Mouse (Mus musculus): ENCODE data around the gene Naga. TPM values are rescaled to one million over a fixed set of nuclear protein-coding genes. Genes with fewer than 3 reads are reported as not detected.

Naga gene
- 60.5 TPM for polyA plus RNA-seq (2017; shearing (Covaris generic))

GRCm38 (mm10) chr15:82338593-82339112 is at the start of gene Naga, which contains the start of the genes Pheta2 and Smdt1:
TSS of gene Naga (minus strand) at chr15:82338925.
TSS of gene Pheta2 (plus strand) at chr15:82338942.
TSS of gene Smdt1 (plus strand) at chr15:82338959.

GRCm38 (mm10) chr15:82379871-82380713 is 41.4 kb upstream of the Naga start, which contains the start of gene Cyp2d22:
TSS of gene Cyp2d22 (minus strand) at chr15:82380260.

GRCm38 (mm10) chr15:82354126-82354945 is 15.6 kb upstream of the Naga start, which contains the start of gene Ndufa6:
TSS of gene Ndufa6 (minus strand) at chr15:82354322.

GRCm38 (mm10) chr15:82298764-82299561 is 39.8 kb downstream of the Naga start, which contains the start of gene Wbp2nl:
TSS of gene Wbp2nl (plus strand) at chr15:82298954.

Other genes with a start within 250 kb of the Naga start
- gene Ccdc134, start 211.0 kb downstream of the Naga start, polyA plus RNA-seq (2017; shearing (Covaris generic)), result 32.2 TPM
- gene Srebf2, start 191.7 kb downstream of the Naga start, polyA plus RNA-seq (2017; shearing (Covaris generic)), result 169 TPM
- gene Shisa8, start 126.1 kb downstream of the Naga start, polyA plus RNA-seq (2017; shearing (Covaris generic)), result not detected
- 2.2 TPM for gene Tnfrsf13c, start 114.6 kb downstream of the Naga start, polyA plus RNA-seq (2017; shearing (Covaris generic))
- gene Cenpm, start 94.2 kb downstream of the Naga start, polyA plus RNA-seq (2017; shearing (Covaris generic)), result 5.3 TPM
- not detected for gene 1500009C09Rik, start 86.5 kb downstream of the Naga start, polyA plus RNA-seq (2017; shearing (Covaris generic))
- not detected for gene Sept3, start 64.0 kb downstream of the Naga start, polyA plus RNA-seq (2017; shearing (Covaris generic))
- not detected for gene Wbp2nl, start 40.0 kb downstream of the Naga start, polyA plus RNA-seq (2017; shearing (Covaris generic))
- gene Pheta2, start within 50 bp of the Naga start, polyA plus RNA-seq (2017; shearing (Covaris generic)), result 5.0 TPM
- 231 TPM for gene Smdt1, start within 50 bp of the Naga start, polyA plus RNA-seq (2017; shearing (Covaris generic))
- 359 TPM for gene Ndufa6, start 15.4 kb upstream of the Naga start, polyA plus RNA-seq (2017; shearing (Covaris generic))
- 7.4 TPM for gene Cyp2d22, start 41.3 kb upstream of the Naga start, polyA plus RNA-seq (2017; shearing (Covaris generic))
- not detected for gene Cyp2d11, start 55.1 kb upstream of the Naga start, polyA plus RNA-seq (2017; shearing (Covaris generic))
- gene Cyp2d10, start 68.3 kb upstream of the Naga start, polyA plus RNA-seq (2017; shearing (Covaris generic)), result not detected
- not detected for gene Cyp2d9, start 94.5 kb upstream of the Naga start, polyA plus RNA-seq (2017; shearing (Covaris generic))
- gene Cyp2d12, start 216.1 kb upstream of the Naga start, polyA plus RNA-seq (2017; shearing (Covaris generic)), result not detected